Mouse (Mus musculus) neural tube, embryonic 14.5 days (tissue): ENCODE data around the gene Erlin1. TPM values are rescaled to one million over a fixed set of nuclear protein-coding genes. Genes with fewer than 3 reads are reported as not detected.

Experiments used
- ATAC-seq: fragments of 200-750 bp; cut with Nextera tagmentation; 2 replicates; pipeline ENCODE4 v1.8.0; 2017; ENCODE audit warnings: low read depth, mild to moderate bottlenecking, moderate TSS enrichment, moderate library complexity
- H3K27ac ChIP-seq: fragments of 300-500 bp; sonication (generic); 2 replicates; pipeline ENCODE4 v1.5.1; 2014; ENCODE audit warnings: low read depth, mild to moderate bottlenecking, control low read depth, low read length, moderate library complexity, mixed read lengths
- H3K27me3 ChIP-seq: fragments of 300-500 bp; sonication (generic); 2 replicates; pipeline ENCODE4 v1.6.1; 2014; ENCODE audit warnings: low read length; ENCODE audit not compliant: control insufficient read depth, insufficient read depth
- H3K36me3 ChIP-seq: fragments of 300-500 bp; sonication (generic); 2 replicates; pipeline ENCODE4 v1.6.1; 2014; ENCODE audit warnings: low read length, mixed read lengths; ENCODE audit not compliant: control insufficient read depth, insufficient read depth
- H3K4me1 ChIP-seq: fragments of 300-500 bp; sonication (generic); 2 replicates; pipeline ENCODE4 v1.6.1; 2014; ENCODE audit warnings: low read length; ENCODE audit not compliant: control insufficient read depth, insufficient read depth
- H3K4me2 ChIP-seq: fragments of 300-500 bp; sonication (generic); 2 replicates; pipeline ENCODE4 v1.6.1; 2014; ENCODE audit warnings: mild to moderate bottlenecking, low read depth, low read length, control low read depth
- H3K4me3 ChIP-seq: fragments of 300-500 bp; sonication (generic); 2 replicates; pipeline ENCODE4 v1.5.1; 2014; ENCODE audit warnings: low read depth, low read length, control low read depth, mixed read lengths
- H3K9ac ChIP-seq: fragments of 300-500 bp; sonication (generic); replicated peaks from 2 replicates; pipeline ENCODE4 v1.6.1; 2014; ENCODE audit warnings: low read depth, mild to moderate bottlenecking, control low read depth, low read length, mixed read lengths
- H3K9me3 ChIP-seq: fragments of 300-500 bp; sonication (generic); 2 replicates; pipeline ENCODE4 v1.6.1; 2016; ENCODE audit warnings: low read length; ENCODE audit not compliant: control insufficient read depth
- WGBS: fragments of 180-500 bp; shearing (Covaris S2); extraction: QIAGEN DNeasy Blood & Tissue Kit; methylation state at CpG from one replicate; pipeline ENCODE4 v1.1.7; 2014; 5-methylcytosine and 5-hydroxymethylcytosine counted together
- polyA plus RNA-seq: library from polyadenylated mRNA; unstranded; fragments of >200 nt; fragmentation: Nextera tagmentation; extraction: Ambion mirVana; gene quantifications from 2 replicates; pipeline ENCODE4 v1.2.1, GENCODE M21; 2014

Erlin1 gene
- polyA plus RNA-seq, 1 experiment from 2014 or later: 16.7 TPM

DNA sequence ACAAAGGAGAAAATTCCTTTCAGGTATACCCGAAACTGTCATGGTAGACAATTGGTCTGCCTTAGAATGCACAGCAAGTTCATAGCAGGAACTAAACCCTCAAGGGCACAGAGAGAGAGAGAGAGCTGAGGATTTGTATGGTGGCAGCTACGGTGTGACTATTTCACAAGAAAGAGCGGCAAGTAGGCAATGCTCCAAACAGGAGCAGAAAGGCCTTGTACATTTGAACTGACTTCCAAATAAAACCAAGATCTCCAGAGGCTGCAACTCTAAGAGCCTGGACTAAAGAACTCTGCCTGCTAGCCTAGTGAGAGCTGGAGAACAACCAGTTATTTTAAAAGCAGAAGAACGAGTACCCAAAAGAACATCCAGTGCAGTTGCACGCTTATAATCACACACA is 27.5 kb downstream of the Erlin1 start:
- H3K4me2 ChIP-seq: no peak overlapping the region
- WGBS: 81% methylated on average over 5 of the region's 5 CpGs
- no peaks in the 10 kb centered on the region for H3K27me3 ChIP-seq
- no peaks in the 10 kb centered on the region for H3K4me1 ChIP-seq
- peaks cover 22% of the 10 kb centered on the region for H3K36me3 ChIP-seq
- no peak overlapping the region for H3K27ac ChIP-seq
- no peak for ATAC-seq
- H3K9me3 ChIP-seq: no peaks in the 10 kb centered on the region
- no peak overlapping the region for H3K4me3 ChIP-seq
- no peak overlapping the region for H3K9ac ChIP-seq

- H3K36me3 ChIP-seq: peaks cover 17% of the 10 kb centered on the region
- 85% methylated on average over 5 of the region's 5 CpGs for WGBS
- ATAC-seq: no peak
Measured at GRCm38 (mm10) chr19:44033396-44033795, 36.2 kb downstream of the Erlin1 start.

DNA sequence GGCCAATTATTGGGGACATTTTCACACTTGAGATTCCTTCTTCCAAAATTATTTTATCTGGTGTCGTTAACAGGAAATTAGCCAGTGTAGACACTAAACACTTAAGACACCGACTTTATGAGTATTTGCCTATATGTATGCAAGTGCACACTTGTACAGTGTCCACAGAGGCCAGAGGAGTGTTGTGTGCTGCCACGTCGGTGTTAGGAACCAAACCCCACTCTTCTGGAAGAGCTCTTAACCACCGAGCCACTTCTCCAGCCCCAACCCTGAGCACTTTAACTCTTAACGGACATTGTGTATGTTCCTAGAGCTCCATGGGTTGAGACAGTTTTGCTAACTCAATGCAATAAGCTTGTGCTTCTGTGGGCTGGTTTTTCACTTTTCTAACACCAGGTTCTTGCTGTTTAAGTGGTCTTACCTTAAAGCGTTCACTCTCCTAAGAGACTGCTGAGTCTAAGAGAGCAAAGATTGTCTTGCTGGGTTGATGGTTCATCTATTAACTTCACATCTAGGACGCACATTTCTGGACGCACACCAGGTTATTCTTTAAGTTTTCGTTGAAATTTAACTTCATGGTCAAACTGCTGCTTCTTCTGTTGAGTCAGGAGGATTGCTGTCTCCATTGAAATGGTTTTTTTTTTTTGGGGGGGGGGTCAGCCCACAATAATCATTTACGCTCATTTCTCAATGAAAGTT is 37.4 kb downstream of the Erlin1 start:
- Histone ChIP-seq H3K4me3 (no peak overlapping the region), H3K9ac (no peak overlapping the region), H3K9me3 (no peaks in the 10 kb centered on the region), H3K4me2 (no peak overlapping the region), H3K36me3 (peaks cover 14% of the 10 kb centered on the region), H3K4me1 (no peaks in the 10 kb centered on the region), H3K27ac (no peak overlapping the region), H3K27me3 (no peaks in the 10 kb centered on the region)
- WGBS: 91% methylated on average over 11 of the region's 11 CpGs
- no peak for ATAC-seq

More at GRCm38 (mm10) chr19:44033396-44033795, 36.2 kb downstream of the Erlin1 start:
- Histone ChIP-seq H3K9ac (no peak overlapping the region), H3K4me3 (no peak overlapping the region), H3K4me1 (no peaks in the 10 kb centered on the region), H3K9me3 (no peaks in the 10 kb centered on the region), H3K27ac (no peak overlapping the region), H3K4me2 (no peak overlapping the region), H3K27me3 (no peaks in the 10 kb centered on the region)

DNA sequence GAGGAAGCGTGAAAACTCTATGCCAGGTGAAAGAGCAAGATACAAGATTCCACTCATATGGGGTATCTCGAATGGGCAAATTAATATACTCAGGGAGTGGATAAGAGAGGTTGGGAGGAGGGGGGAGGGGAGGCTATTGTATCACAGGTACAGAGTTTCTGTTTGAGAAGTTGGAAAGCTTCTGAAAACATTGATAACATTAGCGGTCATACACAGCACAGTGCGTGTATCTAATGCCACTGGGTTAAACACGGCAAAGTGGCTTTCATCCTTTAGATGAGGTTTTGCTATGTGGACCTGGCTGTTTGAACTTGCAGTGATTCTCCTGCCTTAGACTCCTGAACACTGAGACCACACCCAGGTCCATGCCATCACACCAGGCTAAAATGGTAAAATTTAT is 39.6 kb downstream of the Erlin1 start:
- no peaks in the 10 kb centered on the region for H3K36me3 ChIP-seq
- H3K9ac ChIP-seq: no peak overlapping the region
- no peak overlapping the region for H3K27ac ChIP-seq
- no peak overlapping the region for H3K4me2 ChIP-seq
- WGBS: 91% methylated on average over 5 of the region's 5 CpGs
- H3K4me3 ChIP-seq: no peak overlapping the region
- H3K27me3 ChIP-seq: no peaks in the 10 kb centered on the region
- no peaks in the 10 kb centered on the region for H3K9me3 ChIP-seq
- no peaks in the 10 kb centered on the region for H3K4me1 ChIP-seq
- no peak for ATAC-seq

DNA sequence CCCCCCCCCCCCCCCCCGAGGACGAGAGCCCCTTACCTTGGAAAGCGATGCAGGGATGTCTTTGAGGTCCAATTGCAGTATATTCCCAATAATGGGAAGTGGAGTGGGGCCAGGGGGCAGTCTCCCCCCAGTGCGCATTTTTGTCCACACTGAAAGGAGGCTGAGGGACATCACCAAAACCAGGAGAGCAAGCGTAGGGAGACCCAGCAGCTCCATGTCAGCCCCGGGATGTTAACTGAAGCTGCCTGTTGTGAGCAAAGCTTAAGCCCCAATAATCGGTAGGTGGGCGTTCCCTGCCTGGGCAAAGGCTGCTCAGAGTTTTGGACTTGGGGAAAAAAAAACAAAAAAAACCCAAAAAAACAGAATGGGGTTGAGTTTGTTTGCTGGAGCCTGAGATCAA is 40.6 kb downstream of the Erlin1 start, which contains the start of gene Cyp2c23:
Gene Cyp2c23 (minus strand): TSS at position 237 of the 400 bp plus-strand sequence.
- Histone ChIP-seq H3K4me2 (no peak within 1 kb of the TSS), H3K9ac (no peak within 1 kb of the TSS), H3K36me3 (no peaks in the 10 kb centered on the region), H3K9me3 (no peaks in the 10 kb centered on the region), H3K27ac (no peak within 1 kb of the TSS), H3K4me3 (no peak within 1 kb of the TSS), H3K4me1 (no peaks in the 10 kb centered on the region), H3K27me3 (no peaks in the 10 kb centered on the region)
- 72% methylated on average over 8 of the region's 8 CpGs for whole genome bisulfite sequencing
- no peak for ATAC-seq

DNA sequence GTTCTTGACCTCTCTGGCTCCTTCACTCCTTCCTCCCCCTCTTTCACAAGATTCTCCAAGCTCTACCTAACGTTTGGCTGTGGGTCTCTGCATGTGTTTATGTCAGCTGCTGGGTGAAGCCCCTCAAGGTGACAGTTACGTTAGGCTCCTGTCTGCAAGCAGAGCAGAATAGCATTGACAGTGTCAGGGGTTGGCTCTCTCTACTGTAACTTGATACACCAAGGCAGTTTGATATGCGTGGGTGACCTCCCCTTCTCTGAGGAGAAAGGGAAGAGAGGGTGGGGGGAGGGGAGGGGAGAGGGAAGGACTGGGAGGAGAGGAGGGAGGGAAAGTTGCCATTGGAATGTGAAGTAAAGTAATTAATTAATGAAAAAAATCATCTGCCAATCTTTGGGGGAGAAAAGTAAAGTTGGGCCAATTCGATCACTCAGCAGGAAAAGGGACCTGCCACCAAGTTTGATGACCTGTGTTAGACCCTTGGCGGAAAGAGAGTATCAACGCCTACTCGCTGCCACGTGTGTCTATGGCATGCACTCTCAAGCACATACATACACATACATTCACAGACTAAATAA is 42.5 kb downstream of the Erlin1 start:
- H3K36me3 ChIP-seq: no peaks in the 10 kb centered on the region
- no peak overlapping the region for H3K27ac ChIP-seq
- ATAC-seq: no peak
- H3K9me3 ChIP-seq: no peaks in the 10 kb centered on the region
- no peaks in the 10 kb centered on the region for H3K27me3 ChIP-seq
- no peak overlapping the region for H3K4me2 ChIP-seq
- H3K4me3 ChIP-seq: no peak overlapping the region
- 60% methylated on average over 8 of the region's 8 CpGs for WGBS
- H3K9ac ChIP-seq: no peak overlapping the region
- H3K4me1 ChIP-seq: no peaks in the 10 kb centered on the region

DNA sequence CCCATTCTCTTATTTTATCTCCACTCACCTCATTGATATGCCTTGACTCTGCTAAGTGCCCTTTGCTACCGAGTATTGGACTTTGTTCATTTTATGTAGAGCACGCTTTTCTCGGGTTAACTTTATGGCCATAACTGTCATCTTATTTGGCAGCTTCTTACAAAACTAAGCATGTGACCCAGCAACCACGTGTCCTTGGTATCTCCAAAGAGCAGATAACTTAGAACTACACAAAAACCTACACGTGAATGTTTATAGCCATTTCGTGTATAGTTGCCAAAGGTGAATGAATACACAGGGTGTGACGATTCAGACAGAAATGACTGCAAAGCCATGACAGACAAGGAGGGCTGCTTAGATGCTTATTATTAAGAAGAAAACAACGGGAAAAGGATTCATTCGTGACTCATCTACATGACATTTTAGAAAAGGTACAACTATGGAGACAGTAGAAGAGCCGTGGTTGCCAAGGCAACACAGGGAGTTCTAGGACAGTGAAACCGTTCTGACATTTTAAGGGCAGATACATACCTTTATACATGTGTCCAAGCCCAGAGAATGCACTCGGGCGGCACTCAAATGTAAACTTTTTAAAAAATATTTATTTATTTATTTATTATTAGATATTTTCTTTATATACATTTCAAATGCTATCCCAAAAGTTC is 44.5 kb downstream of the Erlin1 start:
- Histone ChIP-seq H3K4me1 (no peaks in the 10 kb centered on the region), H3K36me3 (no peaks in the 10 kb centered on the region), H3K4me2 (no peak overlapping the region), H3K9me3 (no peaks in the 10 kb centered on the region), H3K9ac (no peak overlapping the region), H3K27me3 (no peaks in the 10 kb centered on the region), H3K27ac (no peak overlapping the region), H3K4me3 (no peak overlapping the region)
- WGBS: 94% methylated on average over 13 of the region's 13 CpGs
- ATAC-seq: no peak

DNA sequence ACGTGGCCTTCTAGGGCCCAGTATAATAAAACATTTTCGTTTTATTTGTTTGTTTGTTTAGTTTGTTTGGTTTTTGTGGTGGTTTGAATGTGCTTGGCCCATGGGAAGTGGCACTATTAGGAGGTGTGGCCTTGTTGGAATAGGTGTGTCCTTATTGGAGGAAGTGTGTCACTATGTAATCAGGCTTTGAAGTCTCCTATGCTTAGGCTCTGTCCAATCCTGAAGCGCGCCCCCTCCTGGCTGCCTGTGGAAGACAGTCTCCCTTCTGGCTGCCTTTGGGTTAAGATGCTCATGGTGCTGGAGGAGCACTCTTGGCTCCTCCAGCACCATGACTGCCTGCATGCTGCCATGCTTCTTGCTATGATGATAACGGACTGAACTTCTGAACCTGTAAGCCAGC is 46.5 kb downstream of the Erlin1 start:
- Histone ChIP-seq H3K9me3 (no peaks in the 10 kb centered on the region), H3K36me3 (no peaks in the 10 kb centered on the region), H3K27ac (no peak overlapping the region), H3K27me3 (no peaks in the 10 kb centered on the region), H3K4me1 (no peaks in the 10 kb centered on the region), H3K4me2 (no peak overlapping the region), H3K4me3 (no peak overlapping the region), H3K9ac (no peak overlapping the region)
- WGBS: 77% methylated on average over 5 of the region's 5 CpGs
- no peak for ATAC-seq

- Histone ChIP-seq H3K36me3 (no peaks in the 10 kb centered on the region), H3K4me2 (no peak overlapping the region)
- ATAC-seq: no peak
Measured at GRCm38 (mm10) chr19:44021502-44021901, 48.1 kb downstream of the Erlin1 start.

More at GRCm38 (mm10) chr19:44021502-44021901, 48.1 kb downstream of the Erlin1 start:
- H3K9ac ChIP-seq: no peak overlapping the region
- H3K27me3 ChIP-seq: no peaks in the 10 kb centered on the region
- WGBS: 93% methylated on average over 4 of the region's 4 CpGs
- H3K27ac ChIP-seq: no peak overlapping the region
- H3K4me1 ChIP-seq: no peaks in the 10 kb centered on the region
- no peak overlapping the region for H3K4me3 ChIP-seq
- no peaks in the 10 kb centered on the region for H3K9me3 ChIP-seq
